Mouse (Mus musculus) kidney, postnatal 25 days (tissue): ENCODE results near the gene Nol3.
"Not testable (repeated sequence)": the region's sequence is repeated elsewhere in the genome, so short reads cannot be mapped to it uniquely, and the experiment has no call there.

Source experiments
- DNase-seq, 2 experiments: peaks; one replicate each; pipeline ENCODE4 v3.0.0; 2021; ENCODE audit warnings: mixed read lengths in 2 of 2

Nol3 gene

GRCm38 (mm10) chr8:105275840-105276239 is at the start of gene Nol3:
Nol3 (plus strand) TSS chr8:105276140.
- no peak for DNase-seq

GRCm38 (mm10) chr8:105231503-105232320 is 44.2 kb upstream of the Nol3 start:
- no peak for DNase-seq

GRCm38 (mm10) chr8:105232321-105232693 is 43.6 kb upstream of the Nol3 start:
- DNase-seq = not testable (repeated sequence)

GRCm38 (mm10) chr8:105233126-105233935 is 42.6 kb upstream of the Nol3 start:
- DNase-seq = no peak

GRCm38 (mm10) chr8:105235206-105235605 is 40.7 kb upstream of the Nol3 start:
- DNase-seq = peak in 1 of 2 experiments; percentile 32

GRCm38 (mm10) chr8:105237442-105238142 is 38.3 kb upstream of the Nol3 start:
- no peak for DNase-seq

- no peak for DNase-seq
These were observed 34.9 kb upstream of the Nol3 start for GRCm38 (mm10) chr8:105241016-105241415.

GRCm38 (mm10) chr8:105251954-105252353 is 24.0 kb upstream of the Nol3 start:
- DNase-seq = no peak

- no peak for DNase-seq
These were observed 23.0 kb upstream of the Nol3 start for GRCm38 (mm10) chr8:105252680-105253537.

GRCm38 (mm10) chr8:105253766-105254151 is 22.2 kb upstream of the Nol3 start:
- no peak for DNase-seq

GRCm38 (mm10) chr8:105254152-105254965 is 21.6 kb upstream of the Nol3 start:
- DNase-seq = peak; percentile 92 to 93

GRCm38 (mm10) chr8:105254966-105255350 is 21.0 kb upstream of the Nol3 start, which contains the start of gene B3gnt9:
B3gnt9 (minus strand) TSS chr8:105255153.
- peak; percentile 38 to 74 for DNase-seq

GRCm38 (mm10) chr8:105257318-105258114 is 18.4 kb upstream of the Nol3 start:
- DNase-seq = no peak

- DNase-seq = peak in 1 of 2 experiments; percentile 44
These were observed 16.8 kb upstream of the Nol3 start for GRCm38 (mm10) chr8:105258911-105259720.

- DNase-seq = peak; percentile 73 to 75
These were observed 16.1 kb upstream of the Nol3 start for GRCm38 (mm10) chr8:105259721-105260320.

GRCm38 (mm10) chr8:105260371-105261099 is 15.4 kb upstream of the Nol3 start:
- no peak for DNase-seq

- no peak for DNase-seq
These were observed 14.5 kb upstream of the Nol3 start for GRCm38 (mm10) chr8:105261326-105261980.
